Mouse (Mus musculus): ENCODE data around the gene Brpf3. TPM values are rescaled to one million over a fixed set of nuclear protein-coding genes. Genes with fewer than 3 reads are reported as not detected.
"Not testable (repeated sequence)": the region's sequence is repeated elsewhere in the genome, so short reads cannot be mapped to it uniquely, and the experiment has no call there.

The Brpf3 gene
- 9.1 and 12.1 TPM in 2 replicates for polyA plus RNA-seq (2016; fragmentation: Nextera tagmentation; extraction: Ambion mirVana)

GRCm38 (mm10) chr17:28800671-28801412, at the start of gene Brpf3:
TSS of gene Brpf3 (plus strand) at chr17:28801090.
- peak; percentile 87 for DNase-seq (ENCODE audit: low spot score)
- under 1% methylated on average over 98 of the region's 99 CpGs for WGBS
- Histone ChIP-seq H3K4me1 (peaks cover 36% of the 10 kb centered on the region), H3K4me3 (peak within 1 kb of the TSS; percentile 88), H3K36me3 (replicated peaks) (peaks cover 12% of the 10 kb centered on the region), H3K9me3 (no peaks in the 10 kb centered on the region), H3K27me3 (replicated peaks; ENCODE audit: low read depth, poor library complexity, severe bottlenecking) (0 out of 2 replicates have a peak, but pooled peaks cover 3% of the 10 kb centered on the region), H3K27ac (replicated peaks) (peak within 1 kb of the TSS; percentile 100)

GRCm38 (mm10) chr17:28756447-28756846, 44.4 kb upstream of the Brpf3 start:
- Histone ChIP-seq H3K4me1 (0 out of 2 replicates have a peak, but pooled peaks cover 4% of the 10 kb centered on the region), H3K4me3 (no peak overlapping the region), H3K36me3 (replicated peaks) (no peaks in the 10 kb centered on the region), H3K9me3 (no peaks in the 10 kb centered on the region), H3K27me3 (replicated peaks; ENCODE audit: low read depth, poor library complexity, severe bottlenecking) (no peaks in the 10 kb centered on the region), H3K27ac (replicated peaks) (no peak overlapping the region)
- 69% methylated on average over 5 of the region's 5 CpGs for WGBS
- DNase-seq (ENCODE audit: low spot score), result no peak

- WGBS, result 80% methylated on average over 2 of the region's 2 CpGs
- DNase-seq (ENCODE audit: low spot score), result no peak
- H3K9me3 ChIP-seq, result no peaks in the 10 kb centered on the region
- no peaks in the 10 kb centered on the region for H3K36me3 ChIP-seq (replicated peaks)
- H3K4me1 ChIP-seq, result 0 out of 2 replicates have a peak, but pooled peaks cover 4% of the 10 kb centered on the region
- H3K4me3 ChIP-seq, result no peak overlapping the region
- no peaks in the 10 kb centered on the region for H3K27me3 ChIP-seq (replicated peaks; ENCODE audit: low read depth, poor library complexity, severe bottlenecking)
- H3K27ac ChIP-seq (replicated peaks), result no peak overlapping the region
Observed at GRCm38 (mm10) chr17:28757470-28757869, 43.4 kb upstream of the Brpf3 start.

GRCm38 (mm10) chr17:28760736-28761312, 40.1 kb upstream of the Brpf3 start:
- H3K36me3 ChIP-seq (replicated peaks), result no peaks in the 10 kb centered on the region
- no peak overlapping the region for H3K27ac ChIP-seq (replicated peaks)
- 71% methylated on average over 8 of the region's 8 CpGs for WGBS
- 0 out of 2 replicates have a peak, but pooled peaks cover 4% of the 10 kb centered on the region for H3K4me1 ChIP-seq
- H3K4me3 ChIP-seq, result no peak overlapping the region
- no peaks in the 10 kb centered on the region for H3K27me3 ChIP-seq (replicated peaks; ENCODE audit: low read depth, poor library complexity, severe bottlenecking)
- no peaks in the 10 kb centered on the region for H3K9me3 ChIP-seq
- no peak for DNase-seq (ENCODE audit: low spot score)

- 0 out of 2 replicates have a peak, but pooled peaks cover 10% of the 10 kb centered on the region for H3K4me1 ChIP-seq
Observed at GRCm38 (mm10) chr17:28761871-28762270, 39.0 kb upstream of the Brpf3 start.

GRCm38 (mm10) chr17:28766203-28766602, 34.7 kb upstream of the Brpf3 start:
- Histone ChIP-seq H3K27me3 (replicated peaks; ENCODE audit: low read depth, poor library complexity, severe bottlenecking) (peaks cover 41% of the 10 kb centered on the region), H3K27ac (replicated peaks) (no peak overlapping the region), H3K36me3 (replicated peaks) (no peaks in the 10 kb centered on the region), H3K4me1 (peaks cover 23% of the 10 kb centered on the region), H3K4me3 (no peak overlapping the region), H3K9me3 (no peaks in the 10 kb centered on the region)
- 55% methylated on average over 3 of the region's 3 CpGs for WGBS
- DNase-seq (ENCODE audit: low spot score), result no peak

More at GRCm38 (mm10) chr17:28761871-28762270, 39.0 kb upstream of the Brpf3 start:
- Histone ChIP-seq H3K36me3 (replicated peaks) (no peaks in the 10 kb centered on the region), H3K27me3 (replicated peaks; ENCODE audit: low read depth, poor library complexity, severe bottlenecking) (peaks cover 5% of the 10 kb centered on the region), H3K4me3 (no peak overlapping the region), H3K27ac (replicated peaks) (no peak overlapping the region), H3K9me3 (no peaks in the 10 kb centered on the region)
- 14% methylated on average over 3 of the region's 3 CpGs for WGBS
- DNase-seq (ENCODE audit: low spot score), result peak; percentile 79

- no peak for DNase-seq (ENCODE audit: low spot score)
- Histone ChIP-seq H3K4me1 (peaks cover 23% of the 10 kb centered on the region), H3K27ac (replicated peaks) (no peak overlapping the region), H3K9me3 (no peaks in the 10 kb centered on the region), H3K36me3 (replicated peaks) (no peaks in the 10 kb centered on the region), H3K27me3 (replicated peaks; ENCODE audit: low read depth, poor library complexity, severe bottlenecking) (peaks cover 48% of the 10 kb centered on the region), H3K4me3 (no peak overlapping the region)
- WGBS, result 74% methylated on average over 11 of the region's 11 CpGs
Observed at GRCm38 (mm10) chr17:28766781-28767515, 33.9 kb upstream of the Brpf3 start.

GRCm38 (mm10) chr17:28769121-28769874, 31.6 kb upstream of the Brpf3 start, which contains the start of gene Mapk13:
TSS of gene Mapk13 (plus strand) at chr17:28769297.
- no peaks in the 10 kb centered on the region for H3K36me3 ChIP-seq (replicated peaks)
- DNase-seq (ENCODE audit: low spot score), result peak; percentile 58
- H3K4me3 ChIP-seq, result peak within 1 kb of the TSS; percentile 61
- 1% methylated on average over 58 of the region's 58 CpGs for WGBS
- peaks cover 54% of the 10 kb centered on the region for H3K27me3 ChIP-seq (replicated peaks; ENCODE audit: low read depth, poor library complexity, severe bottlenecking)
- no peaks in the 10 kb centered on the region for H3K9me3 ChIP-seq
- H3K27ac ChIP-seq (replicated peaks), result peak within 1 kb of the TSS; percentile 66; the same call in 1 of the 2 replicates
- peaks cover 23% of the 10 kb centered on the region for H3K4me1 ChIP-seq

GRCm38 (mm10) chr17:28769875-28770421, 30.9 kb upstream of the Brpf3 start:
- Histone ChIP-seq H3K4me1 (peaks cover 23% of the 10 kb centered on the region), H3K4me3 (peak overlapping the region; percentile 61), H3K27me3 (replicated peaks; ENCODE audit: low read depth, poor library complexity, severe bottlenecking) (peaks cover 54% of the 10 kb centered on the region), H3K9me3 (no peaks in the 10 kb centered on the region), H3K27ac (replicated peaks) (peak overlapping the region; percentile 66; the same call in 1 of the 2 replicates), H3K36me3 (replicated peaks) (no peaks in the 10 kb centered on the region)
- WGBS, result 5% methylated on average over 24 of the region's 24 CpGs
- no peak for DNase-seq (ENCODE audit: low spot score)

- peaks cover 4% of the 10 kb centered on the region; the same call in 1 of the 2 replicates for H3K36me3 ChIP-seq (replicated peaks)
- peaks cover 52% of the 10 kb centered on the region for H3K27me3 ChIP-seq (replicated peaks; ENCODE audit: low read depth, poor library complexity, severe bottlenecking)
- no peak for DNase-seq (ENCODE audit: low spot score)
- H3K9me3 ChIP-seq, result no peaks in the 10 kb centered on the region
- peaks cover 20% of the 10 kb centered on the region for H3K4me1 ChIP-seq
- WGBS, result 88% methylated on average over 5 of the region's 5 CpGs
- no peak overlapping the region for H3K4me3 ChIP-seq
- no peak overlapping the region for H3K27ac ChIP-seq (replicated peaks)
Observed at GRCm38 (mm10) chr17:28771289-28771688, 29.6 kb upstream of the Brpf3 start.

GRCm38 (mm10) chr17:28774303-28774702, 26.6 kb upstream of the Brpf3 start:
- DNase-seq (ENCODE audit: low spot score); H3K27ac ChIP-seq (replicated peaks); H3K36me3 ChIP-seq (replicated peaks); H3K4me3 ChIP-seq; H3K9me3 ChIP-seq: not testable (repeated sequence)
- 95% methylated on average over 9 of the region's 9 CpGs for WGBS
- Histone ChIP-seq H3K27me3 (replicated peaks; ENCODE audit: low read depth, poor library complexity, severe bottlenecking) (peaks cover 32% of the 10 kb centered on the region), H3K4me1 (peaks cover 12% of the 10 kb centered on the region)

Data from embryonic facial prominence, embryonic 10.5 days (tissue).